Mouse (Mus musculus) adrenal gland, adult 8-10 months (tissue): ENCODE measurements at regions not wholly inside any gene's neighbourhood (a gene's known extent, or its start where the extent isn't known, plus 50 kb on each side); places are given as distances from the start of the nearest gene placed in this dataset.
A peak's percentile ranks its signal among the peaks of the same experiment; 100 is the strongest.

Experiments
- DNase-seq: peaks from one replicate; pipeline ENCODE4 v3.0.0; 2022

DNA sequence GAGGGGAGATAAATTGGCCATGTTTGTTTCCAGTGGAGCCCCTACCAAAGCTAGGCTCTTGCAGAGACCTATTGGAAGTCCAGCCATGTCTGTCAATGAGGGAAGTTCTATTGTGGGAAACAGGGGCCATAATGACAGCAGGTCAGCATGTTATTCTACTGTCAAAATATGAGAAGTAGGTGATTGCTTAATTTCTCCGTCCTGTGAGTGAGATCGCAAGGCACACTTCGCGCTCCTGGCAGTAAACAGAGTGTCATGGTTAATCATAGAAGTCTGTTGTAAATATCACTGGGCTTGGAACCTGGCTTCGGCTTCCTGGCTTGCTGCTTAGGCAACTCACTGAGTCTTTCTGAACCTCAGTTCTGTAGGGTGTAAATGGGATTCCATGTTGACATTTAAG is 72.5 kb upstream of the Ccdc122 start:
- DNase-seq, result no peak

DNA sequence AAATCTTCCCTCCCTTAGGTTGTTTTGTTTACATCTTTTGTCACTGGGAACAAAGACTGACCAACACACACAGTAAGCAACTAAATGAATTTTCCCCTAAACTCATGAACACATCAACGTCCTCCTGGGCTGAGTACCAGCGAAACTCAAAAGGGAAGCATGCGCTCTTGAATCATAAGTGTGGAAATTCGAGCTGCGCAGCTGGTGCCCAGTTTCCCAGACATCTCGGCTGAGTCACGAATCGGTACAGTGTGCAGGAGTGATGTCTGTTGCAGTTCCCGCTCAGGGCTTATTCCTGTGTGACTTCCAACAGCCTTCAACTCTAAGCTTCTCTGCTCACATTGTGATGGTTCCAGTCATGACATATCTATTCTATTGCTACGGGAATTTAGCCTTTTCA is 77.7 kb upstream of the Ccdc122 start:
- DNase-seq, result no peak

DNA sequence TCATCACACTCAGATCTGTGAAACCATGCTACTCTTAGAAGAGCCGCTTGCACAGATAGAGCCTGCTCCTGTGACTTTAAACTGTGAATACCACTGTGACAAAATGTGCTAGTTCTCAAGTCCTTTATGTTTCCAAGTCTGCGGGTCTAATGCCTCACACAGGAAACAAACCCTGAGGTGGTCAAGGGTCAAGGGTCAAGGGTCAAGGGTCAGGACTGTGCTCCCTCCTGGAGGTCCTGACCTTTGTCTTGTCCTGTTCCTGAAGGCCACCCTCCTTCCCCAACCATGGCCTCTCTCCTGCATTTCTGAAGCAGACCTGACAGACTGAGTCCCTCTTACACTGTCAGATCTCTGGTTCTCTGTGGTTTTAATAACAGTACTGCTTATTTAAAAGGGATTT is 79.4 kb upstream of the Ccdc122 start:
- no peak for DNase-seq

GRCm38 (mm10) chr14:76953171-76953570 is 83.4 kb upstream of the Ccdc122 start:
- no peak for DNase-seq

- peak; percentile 91 for DNase-seq
These were observed 85.1 kb upstream of the Ccdc122 start for GRCm38 (mm10) chr14:76951450-76951849.

GRCm38 (mm10) chr14:76949388-76949787 is 87.2 kb upstream of the Ccdc122 start:
- no peak for DNase-seq

- DNase-seq, result peak; percentile 71
These were observed 87.6 kb upstream of the Ccdc122 start for GRCm38 (mm10) chr14:76948948-76949347.

DNA sequence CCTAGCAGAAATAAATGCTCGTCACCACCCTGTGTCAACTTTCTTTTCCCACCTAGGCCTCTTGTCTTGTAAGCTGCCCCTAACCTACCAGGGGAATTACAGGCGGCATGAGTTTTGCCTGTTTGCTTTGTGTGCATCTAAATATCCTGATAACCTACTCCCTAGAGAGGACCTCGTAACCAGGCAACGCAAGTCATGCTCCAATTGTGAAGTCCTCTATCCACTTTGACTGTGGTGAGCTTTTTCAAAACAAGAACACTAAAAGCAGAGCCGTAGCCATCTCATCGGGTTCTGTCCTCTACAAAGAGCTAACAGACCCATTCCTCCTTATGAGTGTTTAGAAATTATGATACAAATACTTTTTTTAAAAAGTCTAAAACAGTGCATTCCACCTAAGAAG is 88.1 kb upstream of the Ccdc122 start:
- DNase-seq, result no peak

DNA sequence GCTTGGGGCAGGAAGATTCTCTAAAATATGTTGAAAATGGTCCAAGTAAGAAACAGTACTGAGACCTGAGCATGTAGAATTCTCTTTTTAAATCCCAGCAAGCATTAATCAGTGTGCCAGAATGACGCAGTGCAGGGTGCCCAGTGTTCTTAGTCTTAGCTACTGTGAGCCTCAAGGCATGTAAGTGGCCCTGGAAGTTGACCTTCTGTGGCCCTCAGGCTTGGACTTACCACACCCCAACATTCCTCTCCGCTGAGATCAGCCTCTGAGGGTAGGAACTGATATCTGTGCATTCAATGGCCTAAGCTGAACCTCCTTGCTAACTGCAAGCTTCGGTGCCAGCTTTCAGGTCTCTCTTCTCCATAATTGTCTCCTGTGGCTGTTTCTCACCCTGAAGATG is 89.4 kb upstream of the Ccdc122 start:
- DNase-seq, result peak; percentile 85

- peak; percentile 57 for DNase-seq
These were observed 90.9 kb upstream of the Ccdc122 start for GRCm38 (mm10) chr14:76945626-76946025.

DNA sequence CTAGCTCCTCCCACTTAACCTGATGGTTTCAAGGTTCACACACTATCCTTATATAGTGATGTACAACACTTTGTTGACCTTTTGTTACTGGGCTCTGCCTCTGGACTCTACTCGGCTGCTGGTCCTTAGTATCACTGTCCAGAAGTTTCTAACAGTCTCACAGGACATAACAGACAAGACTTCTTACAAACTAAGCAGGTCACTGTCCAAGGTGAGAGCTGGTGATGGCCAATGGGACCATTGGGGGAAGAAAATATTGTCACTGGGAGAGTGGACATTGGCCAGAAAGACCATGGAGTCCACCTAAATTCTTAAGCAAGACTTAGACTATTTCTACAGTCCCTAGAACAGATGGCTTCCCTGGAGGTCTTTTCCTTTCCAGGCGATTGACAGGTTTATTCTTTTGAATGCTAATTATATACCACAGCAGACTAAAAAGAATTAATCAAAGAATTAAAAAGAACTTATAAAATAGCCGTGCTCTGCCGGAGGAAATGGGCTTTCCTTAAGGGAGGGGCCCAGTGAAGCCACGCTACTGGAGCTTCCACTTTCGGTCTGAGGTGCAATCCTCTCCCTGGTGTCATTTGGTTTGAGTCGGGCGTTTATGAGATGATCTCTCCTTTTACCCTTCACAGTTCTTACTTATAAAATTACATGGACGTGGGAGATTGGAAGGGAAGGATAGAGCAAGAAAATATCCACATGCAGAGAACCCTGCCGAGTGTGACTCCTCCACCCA is 94.9 kb upstream of the Ccdc122 start:
- no peak for DNase-seq

DNA sequence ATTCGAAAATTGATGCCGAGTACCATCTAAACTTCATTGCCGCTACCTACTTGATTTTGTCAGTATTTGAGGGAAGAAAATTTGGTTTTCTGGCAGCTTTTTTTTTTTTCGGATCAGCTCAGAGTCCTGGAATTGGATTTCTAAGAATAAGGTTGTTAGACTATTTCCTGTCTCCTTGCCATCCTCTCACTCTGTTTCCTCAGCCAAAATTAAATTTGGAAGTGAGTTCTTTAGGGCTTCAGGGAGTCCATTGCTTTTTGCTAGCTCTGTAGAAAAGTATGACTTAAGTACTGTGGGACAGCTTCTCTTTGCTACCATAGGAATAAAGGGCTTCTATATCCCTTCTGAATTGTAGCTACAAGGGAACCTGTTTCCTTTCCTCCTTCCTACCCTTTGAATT is 96.1 kb upstream of the Ccdc122 start:
- no peak for DNase-seq

DNA sequence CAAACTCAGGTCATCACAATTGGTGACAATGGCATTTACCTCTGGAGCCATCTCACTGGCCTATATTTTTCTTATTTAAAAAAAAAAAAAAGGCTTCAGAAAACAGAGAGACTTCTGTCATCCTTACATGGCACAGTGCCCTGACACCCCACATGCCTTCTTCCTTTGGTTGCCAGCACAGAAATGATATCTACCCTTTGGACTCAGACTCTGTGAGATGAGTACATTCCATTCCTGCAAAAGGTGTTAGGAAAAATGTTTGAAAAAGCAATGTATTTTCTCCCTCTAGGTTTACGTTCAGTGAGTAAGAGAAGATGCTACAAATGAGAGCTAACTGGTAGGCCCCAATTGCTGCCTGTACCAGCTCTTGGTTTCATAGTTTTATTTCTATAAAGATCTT is 99.9 kb upstream of the Ccdc122 start:
- DNase-seq, result no peak

- DNase-seq, result peak; percentile 59
These were observed 100.5 kb upstream of the Ccdc122 start for GRCm38 (mm10) chr14:76936051-76936450.

GRCm38 (mm10) chr14:76935453-76935852 is 101.1 kb upstream of the Ccdc122 start:
- DNase-seq, result no peak

DNA sequence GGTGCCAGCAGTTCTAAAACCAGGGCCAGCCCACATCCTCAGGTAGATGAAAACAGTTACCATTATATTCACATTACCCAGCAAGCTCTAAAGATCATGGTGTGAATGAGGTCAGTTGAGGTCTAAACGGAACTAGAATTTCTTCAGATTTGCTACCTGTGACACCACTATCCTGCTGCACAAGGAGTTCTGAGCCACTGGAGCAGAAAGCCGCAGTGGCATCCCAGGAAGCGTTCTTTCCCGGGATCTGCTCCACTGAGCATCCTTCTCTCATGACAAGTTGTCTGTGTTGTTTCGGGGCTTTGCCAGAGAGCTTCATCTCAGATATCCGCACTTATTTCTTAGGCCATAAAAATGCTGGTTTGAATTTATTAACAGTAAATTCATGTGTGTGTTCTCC is 103.7 kb upstream of the Ccdc122 start:
- DNase-seq, result no peak

DNA sequence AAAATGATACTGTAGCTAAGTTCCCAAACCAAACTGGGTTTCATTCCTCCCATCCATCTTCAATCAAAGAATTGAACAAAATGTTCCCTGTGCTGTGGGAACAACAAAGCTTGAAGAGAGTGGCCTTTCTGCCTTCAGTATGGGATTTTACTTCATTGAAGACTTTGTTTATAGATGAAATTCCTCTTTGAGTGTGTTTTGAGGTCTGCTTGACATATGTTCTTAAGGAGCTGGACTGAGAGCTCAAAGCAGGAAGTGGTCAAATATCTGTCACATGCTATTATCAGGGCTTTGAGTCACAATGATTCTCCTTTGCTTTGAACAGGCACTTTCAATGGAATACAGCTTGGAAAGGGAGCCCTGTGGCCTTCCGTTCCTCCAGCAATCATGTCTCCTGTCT is 105.2 kb upstream of the Ccdc122 start:
- no peak for DNase-seq

DNA sequence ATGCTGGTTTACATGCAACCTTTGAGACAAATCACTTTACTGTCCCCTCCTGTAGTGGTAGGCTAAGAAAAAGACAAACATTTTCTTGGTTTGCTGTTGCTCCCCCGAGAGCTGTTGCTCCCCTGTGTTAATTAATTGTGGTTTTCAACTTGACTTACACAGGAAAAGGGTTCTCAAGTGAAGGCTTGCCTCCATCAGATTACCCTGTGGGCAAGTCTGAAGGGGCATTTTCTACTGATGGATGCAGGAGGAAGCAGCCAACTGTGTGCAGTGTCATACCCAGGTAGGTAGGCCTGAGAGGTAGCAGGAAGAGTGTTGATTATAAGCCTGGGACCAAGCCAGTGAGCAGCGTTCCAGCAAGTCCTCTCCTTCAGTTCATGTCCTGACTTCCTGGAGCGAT is 107.0 kb upstream of the Ccdc122 start:
- DNase-seq, result no peak

DNA sequence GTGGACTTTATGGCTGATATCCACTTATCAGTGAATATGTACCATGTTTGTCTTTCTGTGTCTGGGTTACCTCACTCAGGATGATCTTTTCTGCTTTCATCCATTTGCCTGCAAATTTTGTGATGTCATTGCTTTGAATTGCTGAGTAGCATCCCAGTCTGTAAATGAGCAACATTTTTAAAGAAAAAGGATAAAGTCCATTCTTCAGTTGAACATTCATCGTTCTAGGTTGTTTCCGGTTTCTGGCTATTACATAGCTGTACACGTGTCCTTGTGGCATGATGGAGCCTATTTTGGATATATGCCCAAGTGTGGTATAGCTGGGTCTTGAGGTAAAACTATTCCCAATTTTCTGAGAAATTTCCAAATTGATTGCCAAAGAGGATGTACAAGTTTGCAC is 107.9 kb upstream of the Ccdc122 start:
- DNase-seq, result no peak

- DNase-seq, result no peak
These were observed 109.2 kb upstream of the Ccdc122 start for GRCm38 (mm10) chr14:76927245-76927806.

GRCm38 (mm10) chr14:76926416-76926815 is 110.2 kb upstream of the Ccdc122 start:
- no peak for DNase-seq

GRCm38 (mm10) chr14:76922399-76922939 is 114.1 kb upstream of the Ccdc122 start:
- DNase-seq, result no peak

DNA sequence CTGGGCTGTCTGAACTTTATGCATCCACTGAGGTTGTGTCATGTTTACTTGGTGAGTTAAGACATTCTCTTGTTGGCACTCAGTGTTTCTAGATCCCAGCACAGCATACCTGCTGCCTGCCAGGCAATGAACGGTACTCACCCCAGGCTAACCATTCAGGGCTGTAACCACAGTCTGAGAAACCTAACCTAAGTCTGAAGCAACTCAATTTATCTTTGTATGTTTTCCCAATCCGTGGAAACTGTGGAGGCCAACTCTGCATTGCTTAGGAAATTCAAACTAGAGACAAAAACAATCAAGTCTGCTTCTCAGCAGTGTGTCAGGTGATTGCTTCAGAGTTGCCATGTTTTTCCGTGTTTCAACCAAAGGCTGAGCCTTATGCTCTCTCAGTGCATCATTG is 118.5 kb upstream of the Ccdc122 start:
- DNase-seq, result no peak

DNA sequence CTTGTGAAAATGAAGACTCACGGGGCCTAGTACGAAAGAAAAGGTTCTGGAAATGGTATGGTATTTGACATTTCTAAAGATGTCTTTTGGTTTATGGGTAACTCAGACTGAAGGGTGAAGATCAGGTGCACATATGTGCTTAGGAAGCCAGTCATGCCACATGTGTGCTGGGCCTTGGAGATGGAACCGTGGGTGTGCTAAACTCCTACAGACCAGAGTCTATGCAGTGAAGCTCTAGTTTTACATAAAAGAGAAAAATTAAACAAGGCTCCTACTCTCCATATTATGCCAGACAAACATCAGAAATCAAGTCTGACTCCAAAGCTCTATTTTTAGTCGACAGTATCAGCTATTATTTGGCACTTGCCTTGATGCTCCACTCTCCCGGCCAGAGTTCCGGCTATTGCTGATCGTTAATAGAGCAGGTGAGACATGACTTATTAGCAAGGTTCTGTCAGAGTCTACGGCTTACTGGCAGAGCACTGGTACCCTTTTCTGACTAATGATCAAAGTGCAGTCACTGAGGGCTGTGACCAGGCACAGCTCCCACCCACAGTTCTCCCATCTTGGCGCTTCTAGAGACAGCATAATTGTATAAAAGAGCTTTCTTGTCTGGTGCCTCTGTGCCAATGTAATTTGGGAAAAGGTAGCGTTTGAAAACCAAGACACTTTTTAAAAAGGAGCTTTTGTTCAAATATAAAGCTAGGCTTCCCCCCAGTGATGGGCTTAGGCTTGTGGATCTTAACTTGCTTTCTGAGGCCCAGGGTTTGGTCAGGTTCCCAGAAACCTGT is 119.2 kb upstream of the Ccdc122 start:
- no peak for DNase-seq
